Mouse (Mus musculus) G1E (cell line): ENCODE results near the gene Hoxa7.

ENCODE experiments used
- CTCF ChIP-seq: IDR thresholded peaks from 2 replicates; pipeline ENCODE4 v1.5.1; 2012; ENCODE audit warnings: low read depth, low read length, inconsistent platforms, mixed read lengths
- GATA1 ChIP-seq: IDR thresholded peaks from 2 replicates; pipeline ENCODE4 v1.6.1; 2012; ENCODE audit warnings: borderline replicate concordance, low read length, inconsistent platforms, mixed read lengths
- GATA2 ChIP-seq: IDR thresholded peaks from 2 replicates; pipeline ENCODE4 v1.6.1; 2012; ENCODE audit warnings: low read depth, low read length, inconsistent platforms, borderline replicate concordance
- POLR2AphosphoS5 ChIP-seq: IDR thresholded peaks from 2 replicates; pipeline ENCODE4 v1.6.1; 2012; ENCODE audit warnings: low read depth, low read length, inconsistent platforms; ENCODE audit not compliant: insufficient replicate concordance
- TAL1 ChIP-seq: conservative IDR thresholded peaks from 2 replicates; pipeline ENCODE4 v1.6.1; 2012; ENCODE audit warnings: low read depth, low read length, inconsistent platforms, mixed read lengths

DNA sequence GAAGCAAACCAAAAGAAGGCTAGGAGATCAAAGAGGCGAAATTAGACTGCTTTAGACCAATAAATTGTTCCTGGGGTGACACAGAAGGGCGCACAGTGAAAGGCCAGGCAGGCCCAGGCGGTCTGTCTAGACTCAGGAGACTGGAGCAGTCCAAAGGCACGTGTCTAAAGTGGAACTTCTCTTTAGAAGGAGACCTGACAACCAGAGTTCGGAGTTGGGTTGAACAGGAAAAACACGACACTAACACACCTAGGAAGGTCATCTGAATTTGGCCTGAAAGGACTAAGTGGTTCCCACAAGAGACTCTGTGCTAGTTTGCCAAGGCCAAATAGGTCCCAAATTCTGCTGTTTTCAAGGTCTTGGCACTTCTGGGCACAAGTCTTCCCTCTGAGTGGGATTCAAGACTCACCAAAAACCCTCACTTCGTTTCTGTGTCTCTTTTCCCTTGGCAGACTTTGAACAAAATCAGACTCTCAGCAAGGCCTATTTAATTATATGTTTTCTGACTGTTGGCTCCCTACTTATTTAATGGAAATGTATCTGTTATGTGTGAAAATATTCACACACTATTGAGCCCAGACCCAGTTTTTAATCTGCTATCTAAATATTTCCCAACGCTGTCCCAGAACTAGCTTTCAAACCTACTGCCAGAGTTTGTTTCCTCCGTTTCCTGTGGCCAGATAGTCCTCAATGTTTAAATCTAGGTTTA is 2.3 kb downstream of the Hoxa7 start:
- TF ChIP-seq CTCF (no peak), GATA1 (no peak), POLR2AphosphoS5 (no peak), TAL1 (no peak), GATA2 (no peak)
